Mouse (Mus musculus) T-cell, adult 2 months (primary cell): Measurements from ENCODE around the gene Ambp.

Source experiments
- DNase-seq: peaks from one replicate; pipeline ENCODE4 v3.0.0; 2022; ENCODE audit warnings: low spot score

Ambp gene

GRCm38 (mm10) chr4:63154699-63155098 is at the start of gene Ambp:
Gene Ambp, minus strand, starts transcription at chr4:63154799.
- DNase-seq: no peak

GRCm38 (mm10) chr4:63203874-63204273 is 49.3 kb upstream of the Ambp start:
- DNase-seq: no peak

GRCm38 (mm10) chr4:63199366-63199765 is 44.8 kb upstream of the Ambp start:
- no peak for DNase-seq

- no peak for DNase-seq
These were observed 39.8 kb upstream of the Ambp start for GRCm38 (mm10) chr4:63194366-63194765.

- DNase-seq: no peak
These were observed 37.0 kb upstream of the Ambp start for GRCm38 (mm10) chr4:63191641-63192040.

- DNase-seq: no peak
These were observed 31.8 kb upstream of the Ambp start for GRCm38 (mm10) chr4:63186281-63186870.

GRCm38 (mm10) chr4:63181556-63181955 is 27.0 kb upstream of the Ambp start:
- no peak for DNase-seq

GRCm38 (mm10) chr4:63171969-63172685 is 17.5 kb upstream of the Ambp start, which contains the start of gene Kif12:
Gene Kif12, minus strand, starts transcription at chr4:63172131.
- no peak for DNase-seq

- no peak for DNase-seq
These were observed 16.5 kb upstream of the Ambp start for GRCm38 (mm10) chr4:63171122-63171521.

- DNase-seq: no peak
These were observed 15.5 kb upstream of the Ambp start for GRCm38 (mm10) chr4:63170061-63170460.

- DNase-seq: no peak
These were observed 11.7 kb upstream of the Ambp start for GRCm38 (mm10) chr4:63166323-63166722.

GRCm38 (mm10) chr4:63165636-63166035 is 11.0 kb upstream of the Ambp start:
- DNase-seq: no peak

GRCm38 (mm10) chr4:63158961-63159592 is 4.5 kb upstream of the Ambp start:
- DNase-seq: peak; percentile 19

- DNase-seq: no peak
These were observed 3.6 kb upstream of the Ambp start for GRCm38 (mm10) chr4:63158192-63158591.

GRCm38 (mm10) chr4:63156726-63157634 is 2.4 kb upstream of the Ambp start:
- DNase-seq: no peak

- no peak for DNase-seq
These were observed 997 bp upstream of the Ambp start for GRCm38 (mm10) chr4:63155596-63155995.

GRCm38 (mm10) chr4:63154028-63154427 is 571 bp downstream of the Ambp start:
- no peak for DNase-seq

- DNase-seq: no peak
These were observed 3.5 kb downstream of the Ambp start for GRCm38 (mm10) chr4:63151127-63151526.

GRCm38 (mm10) chr4:63147268-63147667 is 7.3 kb downstream of the Ambp start:
- DNase-seq: no peak

- DNase-seq: no peak
These were observed 24.5 kb downstream of the Ambp start for GRCm38 (mm10) chr4:63129891-63130624.

- no peak for DNase-seq
These were observed 29.6 kb downstream of the Ambp start for GRCm38 (mm10) chr4:63124861-63125466.
